Mouse (Mus musculus) gastrocnemius, postnatal 36 days (tissue): Measurements from ENCODE around the gene Cadm2. TPM values are rescaled to one million over a fixed set of nuclear protein-coding genes. Genes with fewer than 3 reads are reported as not detected.

Experiments used
- DNase-seq, 2 experiments: peaks; one replicate each; pipeline ENCODE4 v3.0.0; 2022
- intact Hi-C: fragments of 180-260 bp; cut with DNase I; formaldehyde crosslinking; loops from one replicate; pipeline ENCODE4 v1.15.1; 2025
- total RNA-seq, 2 experiments: library from RNA; stranded (reverse); gene quantifications; 2 replicates each; pipeline ENCODE4 v1.2.3; 2021

The Cadm2 gene
- total RNA-seq, 2 experiments from 2014 or later = 0.36 to 0.42 TPM

GRCm38 (mm10) chr16:66969520-66970144, 651.1 kb downstream of the Cadm2 start:
- no peak for DNase-seq
- intact Hi-C loops = no loop called here

GRCm38 (mm10) chr16:66968336-66968735, 652.4 kb downstream of the Cadm2 start:
- DNase-seq = no peak

GRCm38 (mm10) chr16:66967686-66968085, 653.0 kb downstream of the Cadm2 start:
- no peak for DNase-seq
- intact Hi-C loops = no loop called here

More at GRCm38 (mm10) chr16:66968336-66968735, 652.4 kb downstream of the Cadm2 start:
- intact Hi-C loops = no loop called here

- intact Hi-C loops = no loop called here
- no peak for DNase-seq
Observed at GRCm38 (mm10) chr16:66959146-66959545, 661.6 kb downstream of the Cadm2 start.

GRCm38 (mm10) chr16:66955876-66956275, 664.8 kb downstream of the Cadm2 start:
- DNase-seq = no peak
- intact Hi-C loops = no loop called here

- intact Hi-C loops = no loop called here
- DNase-seq = no peak
Observed at GRCm38 (mm10) chr16:66936332-66936731, 684.4 kb downstream of the Cadm2 start.

GRCm38 (mm10) chr16:66925517-66925916, 695.2 kb downstream of the Cadm2 start:
- no peak for DNase-seq
- intact Hi-C loops = no loop called here

GRCm38 (mm10) chr16:66922753-66923152, 698.0 kb downstream of the Cadm2 start:
- intact Hi-C loops = no loop called here
- no peak for DNase-seq

- no peak for DNase-seq
- intact Hi-C loops = no loop called here
Observed at GRCm38 (mm10) chr16:66921414-66921915, 699.2 kb downstream of the Cadm2 start.

- intact Hi-C loops = no loop called here
- DNase-seq = no peak
Observed at GRCm38 (mm10) chr16:66919889-66920402, 700.8 kb downstream of the Cadm2 start.

- no peak for DNase-seq
- intact Hi-C loops = no loop called here
Observed at GRCm38 (mm10) chr16:66901801-66902200, 718.9 kb downstream of the Cadm2 start.

- intact Hi-C loops = no loop called here
- no peak for DNase-seq
Observed at GRCm38 (mm10) chr16:66900664-66901063, 720.0 kb downstream of the Cadm2 start.

GRCm38 (mm10) chr16:66892359-66892758, 728.3 kb downstream of the Cadm2 start:
- intact Hi-C loops = no loop called here
- DNase-seq = no peak

- DNase-seq = no peak
- intact Hi-C loops = no loop called here
Observed at GRCm38 (mm10) chr16:66891559-66892247, 729.0 kb downstream of the Cadm2 start.

- intact Hi-C loops = no loop called here
- no peak for DNase-seq
Observed at GRCm38 (mm10) chr16:66889907-66890306, 730.8 kb downstream of the Cadm2 start.

GRCm38 (mm10) chr16:66882597-66882996, 738.1 kb downstream of the Cadm2 start:
- intact Hi-C loops = no loop called here
- DNase-seq = no peak

- DNase-seq = no peak
- intact Hi-C loops = no loop called here
Observed at GRCm38 (mm10) chr16:66871201-66871600, 749.5 kb downstream of the Cadm2 start.

- intact Hi-C loops = no loop called here
Observed at GRCm38 (mm10) chr16:66851047-66851446, 769.7 kb downstream of the Cadm2 start.

GRCm38 (mm10) chr16:66824866-66825265, 795.8 kb downstream of the Cadm2 start:
- intact Hi-C loops = no loop called here
- no peak for DNase-seq

More at GRCm38 (mm10) chr16:66851047-66851446, 769.7 kb downstream of the Cadm2 start:
- DNase-seq = no peak

GRCm38 (mm10) chr16:66811495-66811894, 809.2 kb downstream of the Cadm2 start:
- intact Hi-C loops = no loop called here
- no peak for DNase-seq

- no peak for DNase-seq
- intact Hi-C loops = no loop called here
Observed at GRCm38 (mm10) chr16:66798204-66798603, 822.5 kb downstream of the Cadm2 start.

GRCm38 (mm10) chr16:66793067-66793466, 827.6 kb downstream of the Cadm2 start:
- intact Hi-C loops = no loop called here

More at GRCm38 (mm10) chr16:66793067-66793466, 827.6 kb downstream of the Cadm2 start:
- DNase-seq = no peak
